Mouse (Mus musculus) gastrocnemius, postnatal 4 days (tissue): ENCODE results near the gene Ptgs2. TPM values are rescaled to one million over a fixed set of nuclear protein-coding genes. Genes with fewer than 3 reads are reported as not detected.

ENCODE experiments used
- DNase-seq, 2 experiments: peaks; one replicate each; pipeline ENCODE4 v3.0.0; 2021 to 2022; ENCODE audit warnings: low spot score in 2 of 2, mixed read lengths in 2 of 2
- microRNA-seq: library from miRNA; unstranded; fragments of <30 nt; microRNA quantifications from one replicate; pipeline ENCODE4 v1.2.0, GENCODE M21; 2021
- total RNA-seq, 2 experiments: library from RNA; stranded (reverse); gene quantifications; 2 replicates each; pipeline ENCODE4 v1.2.3; 2021

The Ptgs2 gene
- total RNA-seq, 2 experiments from 2014 or later = 0.34 to 1.4 TPM

DNA sequence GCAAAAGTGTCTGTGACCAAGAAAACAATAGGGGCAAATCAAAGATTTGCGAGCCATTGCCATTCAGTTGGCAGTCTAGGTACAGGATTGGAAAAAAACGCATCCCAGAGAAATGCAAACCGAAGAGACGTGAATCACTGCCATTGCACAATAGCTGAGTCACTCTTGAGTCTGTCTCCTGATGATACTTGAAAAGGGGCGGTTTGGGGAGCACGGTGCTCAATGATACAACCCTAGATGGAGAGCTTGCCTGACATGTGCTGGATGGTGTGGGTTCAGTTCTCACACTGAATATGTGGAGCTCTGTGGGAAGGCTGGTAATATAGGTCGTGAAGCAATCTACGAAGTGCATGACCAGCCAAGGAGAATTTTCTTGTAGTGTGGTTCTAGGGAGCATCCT, 45.2 kb downstream of the Ptgs2 start:
- DNase-seq = no peak

- DNase-seq = no peak
Observed at GRCm38 (mm10) chr1:150147272-150147671, 47.4 kb downstream of the Ptgs2 start.

DNA sequence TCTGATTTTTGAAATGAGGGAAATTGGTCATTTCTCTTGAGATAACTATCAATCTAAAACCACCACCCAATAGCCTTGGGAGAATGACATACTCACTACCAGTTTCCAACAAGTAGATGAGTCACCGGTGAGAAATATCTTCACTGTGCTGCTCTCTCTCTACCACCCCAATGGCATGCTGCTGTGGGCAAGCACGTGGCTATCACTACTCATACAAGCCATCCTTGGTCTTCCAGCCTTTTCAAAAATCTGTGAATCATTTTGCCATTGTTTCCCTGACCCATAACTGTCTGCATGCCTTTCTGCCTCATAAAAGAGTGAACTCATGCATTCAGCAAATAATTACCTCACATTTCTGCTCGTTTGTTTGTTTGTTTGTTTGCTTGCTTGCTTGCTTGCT, 51.6 kb downstream of the Ptgs2 start:
- no peak for DNase-seq

Small RNAs within 50 kb of the gene (microRNA-seq; reads per million reads assigned to microRNA genes)
- gene Gm44329 = not detected

Other genes starting within 250 kb of the Ptgs2 start
- 1 to 10 TPM; 5.9 to 7.1 TPM for gene Pla2g4a, start 138.7 kb upstream of the Ptgs2 start, total RNA-seq
- under 1 TPM; 0.21 to 0.64 TPM for gene Pdc, start 219.4 kb downstream of the Ptgs2 start, total RNA-seq